Mouse (Mus musculus) lung, embryonic 15.5 days (tissue): ENCODE data around the gene Brf1. TPM values are rescaled to one million over a fixed set of nuclear protein-coding genes. Genes with fewer than 3 reads are reported as not detected.

Experiments used
- ATAC-seq: fragments of 200-750 bp; cut with Nextera tagmentation; 2 replicates; pipeline ENCODE4 v1.8.0; 2017; ENCODE audit warnings: moderate number of reproducible peaks, borderline replicate concordance; ENCODE audit not compliant: low FRiP score, low TSS enrichment; ENCODE audit errors: extremely low read depth
- H3K27ac ChIP-seq: fragments of 300-500 bp; sonication (generic); 2 replicates; pipeline ENCODE4 v1.5.1; 2015; ENCODE audit warnings: moderate library complexity, mild to moderate bottlenecking, inconsistent platforms
- H3K27me3 ChIP-seq: fragments of 300-500 bp; sonication (generic); 2 replicates; pipeline ENCODE4 v1.6.1; 2015; ENCODE audit warnings: inconsistent platforms
- H3K36me3 ChIP-seq: fragments of 300-500 bp; sonication (generic); 2 replicates; pipeline ENCODE4 v1.6.1; 2015; ENCODE audit warnings: inconsistent platforms
- H3K4me1 ChIP-seq: fragments of 300-500 bp; sonication (generic); 2 replicates; pipeline ENCODE4 v1.6.1; 2015; ENCODE audit warnings: inconsistent platforms
- H3K4me2 ChIP-seq: fragments of 300-500 bp; sonication (generic); 2 replicates; pipeline ENCODE4 v1.6.1; 2015; ENCODE audit warnings: inconsistent platforms, mild to moderate bottlenecking, moderate library complexity
- H3K4me3 ChIP-seq: fragments of 300-500 bp; sonication (generic); 2 replicates; pipeline ENCODE4 v1.5.1; 2015; ENCODE audit warnings: mild to moderate bottlenecking, inconsistent platforms
- H3K9ac ChIP-seq: fragments of 300-500 bp; sonication (generic); 2 replicates; pipeline ENCODE4 v1.6.1; 2015; ENCODE audit warnings: inconsistent platforms
- H3K9me3 ChIP-seq: fragments of 300-500 bp; sonication (generic); 2 replicates; pipeline ENCODE4 v1.6.1; 2016; ENCODE audit warnings: inconsistent platforms
- WGBS: fragments of 180-500 bp; shearing (Covaris S2); methylation state at CpG from one replicate; pipeline ENCODE4 v1.1.7; 2015; 5-methylcytosine and 5-hydroxymethylcytosine counted together
- polyA plus RNA-seq: library from polyadenylated mRNA; unstranded; fragments of >200 nt; fragmentation: Nextera tagmentation; extraction: Ambion mirVana; gene quantifications from 2 replicates; pipeline ENCODE4 v1.2.1, GENCODE M21; 2015

Brf1 gene
- polyA plus RNA-seq, 1 experiment from 2014 or later = 63.3 TPM

DNA sequence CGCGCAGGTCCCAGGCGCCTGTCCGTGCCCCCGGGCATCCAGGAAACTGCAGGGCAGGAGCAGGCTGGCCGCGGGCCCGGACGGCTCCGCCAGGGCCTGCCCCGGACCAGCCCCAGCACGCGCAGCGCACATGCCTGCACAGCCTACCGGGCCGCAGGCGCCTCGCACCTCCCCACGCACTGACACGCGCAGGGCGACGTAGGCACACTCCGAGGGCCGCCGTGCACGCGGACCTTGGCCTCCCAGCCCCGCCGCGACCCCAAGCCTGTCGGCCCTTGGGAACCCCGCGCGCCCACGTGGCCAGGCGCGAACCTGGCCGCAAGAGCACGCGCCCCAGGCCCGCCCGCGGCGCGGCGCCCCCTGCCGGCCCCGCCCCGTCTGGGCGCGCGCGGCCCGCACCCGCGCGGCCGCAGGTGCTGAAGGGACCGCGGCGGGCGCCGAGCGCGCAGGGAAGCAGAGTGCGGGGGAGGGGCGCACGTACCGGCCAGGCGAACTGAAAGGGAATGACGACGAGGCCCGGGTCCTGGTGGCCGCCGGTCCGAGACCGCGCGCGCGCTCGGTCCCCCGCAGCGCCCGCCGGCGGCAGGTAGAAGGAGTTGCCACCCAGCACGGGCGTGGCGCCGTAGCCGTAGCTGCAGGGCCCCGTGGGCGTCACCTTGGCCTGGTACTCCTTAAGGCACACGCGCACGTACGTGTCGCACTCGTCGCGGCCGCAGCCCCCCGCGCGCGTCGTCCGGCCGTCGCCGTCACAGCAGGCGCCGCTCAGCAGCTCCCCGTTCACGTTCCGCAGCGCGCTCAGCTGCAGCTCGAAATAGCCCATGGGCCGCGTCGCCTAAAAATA, 71.9 kb downstream of the Brf1 start:
- ATAC-seq = peak; percentile 12
- Histone ChIP-seq H3K4me3 (peak overlapping the region; percentile 57), H3K9me3 (no peaks in the 10 kb centered on the region), H3K4me1 (peaks cover 27% of the 10 kb centered on the region), H3K9ac (peak overlapping the region; percentile 47), H3K36me3 (no peaks in the 10 kb centered on the region), H3K27ac (peak overlapping the region; percentile 41; the same call in 1 of the 2 replicates), H3K4me2 (peak overlapping the region; percentile 93), H3K27me3 (peaks cover 63% of the 10 kb centered on the region)
- WGBS = under 1% methylated on average over 104 of the region's 124 CpGs

- H3K4me2 ChIP-seq = peak overlapping the region; percentile 93
- no peak overlapping the region for H3K27ac ChIP-seq
- ATAC-seq = no peak
- peaks cover 63% of the 10 kb centered on the region for H3K27me3 ChIP-seq
- no peaks in the 10 kb centered on the region for H3K36me3 ChIP-seq
- no peak overlapping the region for H3K4me3 ChIP-seq
- H3K4me1 ChIP-seq = peaks cover 21% of the 10 kb centered on the region
- no peak overlapping the region for H3K9ac ChIP-seq
- H3K9me3 ChIP-seq = no peaks in the 10 kb centered on the region
- WGBS = 60% methylated on average over 14 of the region's 14 CpGs
These were observed 73.2 kb downstream of the Brf1 start for GRCm38 (mm10) chr12:112927265-112927664.

- WGBS = 82% methylated on average over 6 of the region's 6 CpGs
These were observed 74.6 kb downstream of the Brf1 start for GRCm38 (mm10) chr12:112925950-112926349.

GRCm38 (mm10) chr12:112922541-112922940, 78.0 kb downstream of the Brf1 start:
- Histone ChIP-seq H3K27me3 (peaks cover 19% of the 10 kb centered on the region), H3K4me3 (no peak overlapping the region), H3K4me2 (no peak overlapping the region), H3K9me3 (no peaks in the 10 kb centered on the region), H3K9ac (no peak overlapping the region), H3K36me3 (no peaks in the 10 kb centered on the region), H3K27ac (no peak overlapping the region), H3K4me1 (peaks cover 3% of the 10 kb centered on the region; the same call in 1 of the 2 replicates)
- WGBS = 27% methylated on average over 3 of the region's 3 CpGs
- ATAC-seq = no peak

More at GRCm38 (mm10) chr12:112925950-112926349, 74.6 kb downstream of the Brf1 start:
- Histone ChIP-seq H3K9ac (no peak overlapping the region), H3K4me2 (no peak overlapping the region), H3K36me3 (no peaks in the 10 kb centered on the region), H3K4me1 (peaks cover 19% of the 10 kb centered on the region), H3K27me3 (peaks cover 53% of the 10 kb centered on the region), H3K4me3 (no peak overlapping the region), H3K9me3 (no peaks in the 10 kb centered on the region), H3K27ac (no peak overlapping the region)
- ATAC-seq = no peak

- 59% methylated on average over 12 of the region's 12 CpGs for WGBS
- H3K9me3 ChIP-seq = no peaks in the 10 kb centered on the region
- H3K9ac ChIP-seq = no peak overlapping the region
- H3K27me3 ChIP-seq = peaks cover 8% of the 10 kb centered on the region
- H3K27ac ChIP-seq = no peak overlapping the region
- H3K4me3 ChIP-seq = no peak overlapping the region
- no peak for ATAC-seq
- H3K36me3 ChIP-seq = no peaks in the 10 kb centered on the region
- no peak overlapping the region for H3K4me2 ChIP-seq
- no peaks in the 10 kb centered on the region for H3K4me1 ChIP-seq
These were observed 79.0 kb downstream of the Brf1 start for GRCm38 (mm10) chr12:112921518-112921917.

GRCm38 (mm10) chr12:112917906-112918305, 82.6 kb downstream of the Brf1 start:
- Histone ChIP-seq H3K4me2 (no peak overlapping the region), H3K9me3 (no peaks in the 10 kb centered on the region), H3K36me3 (no peaks in the 10 kb centered on the region), H3K4me3 (no peak overlapping the region), H3K9ac (no peak overlapping the region), H3K27ac (no peak overlapping the region), H3K4me1 (no peaks in the 10 kb centered on the region), H3K27me3 (no peaks in the 10 kb centered on the region)
- ATAC-seq = no peak
- WGBS = 33% methylated on average over 8 of the region's 8 CpGs

DNA sequence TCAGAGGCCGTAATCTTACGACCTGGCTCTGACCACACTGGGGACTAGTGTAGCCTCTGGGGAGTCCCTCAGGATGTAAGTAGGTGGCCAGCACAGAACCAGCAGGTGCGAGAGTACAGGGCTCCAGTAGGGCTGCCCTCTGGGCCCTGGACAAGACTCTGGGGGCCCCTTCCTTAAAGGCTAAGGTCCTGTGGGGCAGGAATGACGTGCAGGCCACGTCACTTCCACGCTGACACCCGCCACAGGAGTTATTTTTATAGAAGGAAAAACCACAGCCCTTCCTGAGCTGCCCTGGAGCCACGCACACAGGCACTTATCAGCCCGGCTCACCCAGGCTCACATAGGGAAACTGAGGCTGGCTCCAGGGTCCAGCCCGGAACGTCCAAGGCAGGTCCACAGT, 83.0 kb downstream of the Brf1 start:
- Histone ChIP-seq H3K4me1 (no peaks in the 10 kb centered on the region), H3K27me3 (no peaks in the 10 kb centered on the region), H3K9me3 (no peaks in the 10 kb centered on the region), H3K36me3 (no peaks in the 10 kb centered on the region), H3K4me2 (no peak overlapping the region), H3K27ac (no peak overlapping the region), H3K9ac (no peak overlapping the region), H3K4me3 (no peak overlapping the region)
- 71% methylated on average over 11 of the region's 11 CpGs for WGBS
- ATAC-seq = no peak

DNA sequence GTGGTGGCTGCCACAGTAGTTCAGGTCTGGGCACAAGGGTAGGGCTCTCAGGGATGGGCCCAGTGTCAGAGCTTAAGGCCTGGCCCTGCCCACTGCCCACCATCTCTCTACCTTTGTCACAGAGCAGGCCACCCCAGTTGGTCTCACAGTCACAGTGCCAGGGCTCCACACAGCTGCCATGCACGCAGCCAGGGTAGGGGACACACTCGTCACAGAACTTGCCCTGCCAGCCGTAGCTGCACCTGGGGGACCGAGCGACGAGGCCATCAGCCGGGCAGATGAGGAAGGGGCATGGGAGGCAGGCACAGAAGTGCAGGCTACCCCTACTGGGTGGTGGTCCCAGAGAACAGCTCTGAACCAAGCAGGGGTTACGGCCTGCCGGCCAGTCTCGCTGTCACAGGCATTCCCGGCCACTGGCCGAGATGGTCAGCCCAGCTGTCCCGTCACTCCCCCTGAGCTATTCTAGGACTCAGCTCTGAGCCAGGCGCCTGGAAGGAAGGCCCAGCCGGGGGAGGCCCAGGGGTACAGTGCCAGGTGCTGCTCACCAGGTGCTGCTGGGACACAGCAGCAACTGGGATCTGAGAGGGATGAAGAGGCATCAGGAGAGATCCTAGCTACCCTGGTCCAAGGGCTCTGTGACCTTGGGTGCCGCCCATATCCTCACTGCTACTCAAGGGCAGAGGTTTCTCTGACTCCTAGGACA, 83.7 kb downstream of the Brf1 start:
- Histone ChIP-seq H3K27ac (no peak overlapping the region), H3K27me3 (no peaks in the 10 kb centered on the region), H3K4me2 (no peak overlapping the region), H3K4me1 (no peaks in the 10 kb centered on the region), H3K4me3 (no peak overlapping the region), H3K9me3 (no peaks in the 10 kb centered on the region), H3K36me3 (no peaks in the 10 kb centered on the region), H3K9ac (no peak overlapping the region)
- no peak for ATAC-seq
- 74% methylated on average over 16 of the region's 16 CpGs for WGBS

DNA sequence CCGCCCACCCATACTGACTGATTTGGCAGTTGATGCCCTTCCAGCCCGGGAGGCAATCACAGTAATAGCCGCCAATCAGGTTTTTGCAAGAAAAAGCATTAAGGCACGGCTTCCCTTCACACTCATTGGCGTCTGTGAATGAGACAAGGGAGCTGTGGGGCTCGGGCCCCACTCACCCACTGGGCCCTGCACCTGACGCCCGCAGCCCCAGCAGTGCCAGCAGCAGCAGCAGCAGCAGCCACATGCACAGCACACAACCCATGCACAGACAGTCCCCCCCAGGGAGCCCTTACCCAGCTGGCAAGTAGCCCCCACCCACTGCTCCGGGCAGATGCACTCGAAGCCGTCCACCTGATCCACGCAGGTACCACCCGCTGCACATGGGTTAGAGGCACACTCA, 84.9 kb downstream of the Brf1 start:
- Histone ChIP-seq H3K27ac (no peak overlapping the region), H3K9me3 (no peaks in the 10 kb centered on the region), H3K4me3 (no peak overlapping the region), H3K4me1 (no peaks in the 10 kb centered on the region), H3K27me3 (no peaks in the 10 kb centered on the region), H3K36me3 (0 out of 2 replicates have a peak, but pooled peaks cover 3% of the 10 kb centered on the region), H3K4me2 (no peak overlapping the region), H3K9ac (no peak overlapping the region)
- ATAC-seq = no peak
- 81% methylated on average over 13 of the region's 13 CpGs for WGBS

DNA sequence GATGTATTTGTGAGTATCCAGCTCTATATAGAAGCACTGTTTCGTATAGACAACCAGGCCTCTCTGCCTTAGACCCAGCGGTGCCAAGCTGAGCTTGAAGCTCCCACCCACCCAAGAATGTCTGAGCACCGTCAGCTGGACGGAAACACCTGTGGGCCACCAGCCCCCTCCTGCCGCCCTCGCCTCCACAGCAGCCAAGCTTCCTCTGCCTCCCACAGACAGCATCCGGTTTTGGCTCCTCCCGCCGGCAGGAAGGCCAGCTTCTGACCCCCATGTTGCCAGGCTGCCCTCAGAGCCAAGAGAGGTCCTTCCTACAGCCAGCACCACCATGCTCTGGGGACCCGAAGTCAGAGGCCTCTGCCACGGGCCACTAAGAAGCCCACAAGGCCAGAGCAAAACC, 86.0 kb downstream of the Brf1 start:
- ATAC-seq = no peak
- Histone ChIP-seq H3K27me3 (no peaks in the 10 kb centered on the region), H3K9me3 (no peaks in the 10 kb centered on the region), H3K9ac (no peak overlapping the region), H3K4me3 (no peak overlapping the region), H3K4me1 (no peaks in the 10 kb centered on the region), H3K36me3 (0 out of 2 replicates have a peak, but pooled peaks cover 3% of the 10 kb centered on the region), H3K27ac (peak overlapping the region; percentile 43; the same call in 1 of the 2 replicates), H3K4me2 (no peak overlapping the region)
- WGBS = 56% methylated on average over 11 of the region's 11 CpGs

DNA sequence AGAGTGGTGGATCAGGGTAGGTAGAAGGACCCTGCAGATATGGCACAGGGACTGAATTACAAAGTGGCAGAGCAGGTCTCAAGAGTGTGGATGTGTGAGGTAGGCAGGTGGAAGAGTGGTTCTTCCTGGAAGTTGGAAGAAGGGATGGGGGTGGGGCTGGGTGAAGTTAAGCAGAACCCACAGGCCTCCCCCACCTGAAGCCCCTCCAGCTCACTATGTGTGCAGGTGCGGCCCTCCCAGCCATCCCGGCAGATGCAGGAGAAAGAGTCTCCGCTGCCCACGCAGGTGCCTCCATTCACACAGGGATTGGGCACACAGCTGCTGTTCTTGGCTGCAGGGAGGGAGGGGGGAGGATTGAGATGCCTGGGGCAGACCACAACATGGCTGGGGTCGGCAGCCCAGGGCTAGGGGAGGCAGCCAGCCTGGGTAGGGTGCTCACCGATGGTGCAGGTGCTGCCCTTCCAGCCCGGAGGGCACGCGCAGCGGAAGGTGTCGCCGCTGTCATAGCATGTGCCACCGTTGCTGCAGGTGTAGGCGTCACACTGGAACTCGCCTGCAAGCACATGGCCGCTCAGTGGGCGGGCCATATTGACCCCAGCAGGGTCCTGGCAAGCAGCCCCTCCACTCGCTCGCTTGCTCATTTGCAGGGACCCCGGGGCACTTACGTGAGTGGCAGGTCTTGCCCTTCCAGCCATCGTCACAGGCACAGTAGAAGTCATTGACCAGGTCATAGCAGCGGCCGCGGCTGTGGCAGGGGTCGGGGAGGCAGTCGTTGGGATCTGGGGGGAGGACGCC, 87.4 kb downstream of the Brf1 start:
- 83% methylated on average over 28 of the region's 28 CpGs for WGBS
- Histone ChIP-seq H3K4me1 (no peaks in the 10 kb centered on the region), H3K9me3 (no peaks in the 10 kb centered on the region), H3K4me3 (no peak overlapping the region), H3K27me3 (no peaks in the 10 kb centered on the region), H3K4me2 (no peak overlapping the region), H3K27ac (no peak overlapping the region), H3K9ac (no peak overlapping the region), H3K36me3 (0 out of 2 replicates have a peak, but pooled peaks cover 3% of the 10 kb centered on the region)
- ATAC-seq = no peak
